Mouse (Mus musculus): Measurements from ENCODE around the gene Marveld3.

The Marveld3 gene

GRCm38 (mm10) chr8:109961693-109962367, at the start of gene Marveld3:
Marveld3 (minus strand) TSS chr8:109962203.
- peak; percentile 71 for DNase-seq (ENCODE audit: low spot score)

- DNase-seq (ENCODE audit: low spot score), result peak; percentile 78
Observed at GRCm38 (mm10) chr8:110010868-110011267, 48.9 kb upstream of the Marveld3 start.

- DNase-seq (ENCODE audit: low spot score), result no peak
Observed at GRCm38 (mm10) chr8:110008995-110009446, 47.0 kb upstream of the Marveld3 start.

- DNase-seq (ENCODE audit: low spot score), result no peak
Observed at GRCm38 (mm10) chr8:110008228-110008994, 46.4 kb upstream of the Marveld3 start.

GRCm38 (mm10) chr8:110006312-110007023, 44.5 kb upstream of the Marveld3 start:
- no peak for DNase-seq (ENCODE audit: low spot score)

GRCm38 (mm10) chr8:110004300-110004699, 42.3 kb upstream of the Marveld3 start:
- no peak for DNase-seq (ENCODE audit: low spot score)

GRCm38 (mm10) chr8:110002953-110003352, 41.0 kb upstream of the Marveld3 start:
- DNase-seq (ENCODE audit: low spot score), result peak; percentile 53

- no peak for DNase-seq (ENCODE audit: low spot score)
Observed at GRCm38 (mm10) chr8:109999974-110000373, 38.0 kb upstream of the Marveld3 start.

GRCm38 (mm10) chr8:109998066-109998465, 36.1 kb upstream of the Marveld3 start:
- DNase-seq (ENCODE audit: low spot score), result no peak

GRCm38 (mm10) chr8:109997381-109997780, 35.4 kb upstream of the Marveld3 start:
- no peak for DNase-seq (ENCODE audit: low spot score)

GRCm38 (mm10) chr8:109992951-109993350, 30.9 kb upstream of the Marveld3 start:
- DNase-seq (ENCODE audit: low spot score), result no peak

- no peak for DNase-seq (ENCODE audit: low spot score)
Observed at GRCm38 (mm10) chr8:109992166-109992565, 30.2 kb upstream of the Marveld3 start.

GRCm38 (mm10) chr8:109990224-109990623, 28.2 kb upstream of the Marveld3 start, which contains the start of gene Tat:
Tat (plus strand) TSS chr8:109990437.
- DNase-seq (ENCODE audit: low spot score), result no peak

- no peak for DNase-seq (ENCODE audit: low spot score)
Observed at GRCm38 (mm10) chr8:109989151-109989550, 27.1 kb upstream of the Marveld3 start.

- no peak for DNase-seq (ENCODE audit: low spot score)
Observed at GRCm38 (mm10) chr8:109987776-109988175, 25.8 kb upstream of the Marveld3 start.

GRCm38 (mm10) chr8:109986384-109986783, 24.4 kb upstream of the Marveld3 start:
- DNase-seq (ENCODE audit: low spot score), result no peak

- no peak for DNase-seq (ENCODE audit: low spot score)
Observed at GRCm38 (mm10) chr8:109983944-109984343, 21.9 kb upstream of the Marveld3 start.

GRCm38 (mm10) chr8:109982386-109983105, 20.5 kb upstream of the Marveld3 start:
- no peak for DNase-seq (ENCODE audit: low spot score)

- no peak for DNase-seq (ENCODE audit: low spot score)
Observed at GRCm38 (mm10) chr8:109979339-109979738, 17.3 kb upstream of the Marveld3 start.

GRCm38 (mm10) chr8:109972901-109973300, 10.9 kb upstream of the Marveld3 start:
- no peak for DNase-seq (ENCODE audit: low spot score)

- DNase-seq (ENCODE audit: low spot score), result no peak
Observed at GRCm38 (mm10) chr8:109970323-109970722, 8.3 kb upstream of the Marveld3 start.

- no peak for DNase-seq (ENCODE audit: low spot score)
Observed at GRCm38 (mm10) chr8:109968837-109969236, 6.8 kb upstream of the Marveld3 start.

Measured in testis, postnatal 10 days (tissue).